Mouse (Mus musculus): ENCODE results near the gene Parva.

The Parva gene

DNA sequence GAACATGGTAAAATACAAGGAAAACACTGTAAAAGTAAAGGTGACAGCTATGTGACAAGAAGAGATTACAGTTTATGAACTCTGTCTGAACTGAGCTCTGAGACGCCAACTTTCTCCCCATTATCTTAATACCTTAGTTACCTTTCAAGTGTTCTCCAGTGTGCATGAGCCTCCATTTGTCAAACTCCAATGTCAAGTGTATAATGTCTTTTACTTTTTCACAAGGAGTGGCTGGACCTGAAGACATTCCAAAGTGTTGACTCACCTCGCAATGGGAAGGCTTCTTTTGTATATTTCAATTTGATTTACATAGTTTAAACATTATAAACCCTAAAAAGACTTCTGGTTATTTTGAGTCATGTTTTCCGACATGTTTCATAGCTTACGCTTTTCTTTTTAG lies 3.9 kb upstream of the Parva start:
- DNase-seq (ENCODE audit: low read depth, low spot score) = no peak

GRCm38 (mm10) chr7:112426811-112427210 lies 494 bp upstream of the Parva start:
- no peak for DNase-seq (ENCODE audit: low read depth, low spot score)

DNA sequence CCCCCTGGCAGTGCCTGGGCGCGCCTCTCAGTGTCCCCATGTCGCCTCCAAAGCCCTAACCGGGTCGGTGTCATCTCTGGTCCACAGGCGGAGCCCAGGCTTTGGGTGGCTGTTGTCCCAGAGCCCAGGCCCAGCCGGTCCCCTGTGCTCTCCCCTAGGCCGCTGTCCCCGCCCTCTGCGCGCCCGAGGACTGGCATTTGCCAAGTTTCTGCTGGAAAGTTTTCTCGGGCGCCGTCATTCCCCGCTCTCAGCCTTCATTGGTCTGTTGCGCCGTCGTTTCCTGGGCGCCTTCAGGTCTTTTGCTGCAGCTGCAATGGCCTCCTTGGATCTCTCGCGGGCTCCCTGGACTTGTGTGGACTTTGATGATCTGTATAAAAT lies 842 bp downstream of the Parva start:
- DNase-seq (ENCODE audit: low read depth, low spot score) = peak; percentile 81

DNA sequence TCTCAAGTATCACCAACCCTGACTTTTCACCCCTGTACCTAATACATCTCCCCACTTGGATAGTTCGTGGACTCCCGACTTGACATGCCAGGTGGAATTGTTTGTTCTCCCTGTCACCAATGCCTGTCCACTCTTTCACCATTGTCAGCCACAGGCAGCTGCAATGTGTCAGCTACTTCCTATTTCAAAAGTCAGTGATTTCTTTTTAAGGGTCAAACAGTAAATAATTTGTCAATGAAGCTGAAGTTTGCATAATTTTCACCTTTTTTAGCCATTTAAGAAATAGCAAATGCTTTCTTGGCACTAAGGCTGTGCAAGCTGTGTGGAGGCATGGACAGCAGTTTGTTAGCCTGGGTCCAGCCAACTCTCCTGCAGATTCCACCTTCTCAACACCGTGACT lies 12.5 kb downstream of the Parva start:
- no peak for DNase-seq (ENCODE audit: low read depth, low spot score)

DNA sequence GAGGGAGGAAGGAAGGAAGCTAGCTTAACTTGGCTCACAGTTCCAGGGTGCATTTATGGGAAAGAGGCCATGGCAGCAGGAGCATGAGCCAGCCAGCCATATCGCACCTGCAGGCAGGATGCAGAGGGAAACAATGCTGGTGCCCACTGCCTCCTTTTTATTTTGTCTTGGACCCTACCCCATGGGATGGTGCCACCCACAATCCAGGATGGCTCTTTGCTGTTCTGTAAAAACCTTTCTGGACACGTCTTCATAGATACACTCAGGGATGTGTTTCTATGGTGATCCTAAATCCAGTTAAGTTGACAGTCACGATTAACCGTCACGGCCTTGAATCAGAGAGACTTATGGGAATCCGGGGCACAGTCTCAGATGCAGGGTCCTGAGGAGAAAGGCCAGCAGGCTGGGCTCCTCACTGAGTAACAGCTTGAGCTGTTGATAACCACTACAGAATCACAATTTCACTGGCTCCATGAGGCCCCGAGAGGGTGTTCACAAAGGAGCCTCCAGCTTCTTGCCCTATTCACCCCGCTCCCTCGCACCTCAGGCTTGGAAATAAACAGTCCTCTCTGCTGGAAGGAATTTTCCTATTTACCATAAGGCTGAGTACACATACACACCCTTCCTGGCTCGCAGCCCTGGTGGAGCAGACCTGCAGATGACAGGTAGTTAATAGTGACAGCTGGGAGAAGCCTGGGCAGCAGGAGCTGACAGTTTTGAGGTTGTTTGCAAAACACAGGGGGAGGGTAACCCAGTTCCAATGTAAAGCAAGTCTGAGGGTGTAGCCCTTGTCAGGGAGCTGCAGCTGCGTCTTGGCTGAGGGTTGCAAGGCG lies 17.1 kb downstream of the Parva start:
- DNase-seq (ENCODE audit: low read depth, low spot score) = peak; percentile 31

- no peak for DNase-seq (ENCODE audit: low read depth, low spot score)
Observed at GRCm38 (mm10) chr7:112444985-112445367, 17.7 kb downstream of the Parva start.

DNA sequence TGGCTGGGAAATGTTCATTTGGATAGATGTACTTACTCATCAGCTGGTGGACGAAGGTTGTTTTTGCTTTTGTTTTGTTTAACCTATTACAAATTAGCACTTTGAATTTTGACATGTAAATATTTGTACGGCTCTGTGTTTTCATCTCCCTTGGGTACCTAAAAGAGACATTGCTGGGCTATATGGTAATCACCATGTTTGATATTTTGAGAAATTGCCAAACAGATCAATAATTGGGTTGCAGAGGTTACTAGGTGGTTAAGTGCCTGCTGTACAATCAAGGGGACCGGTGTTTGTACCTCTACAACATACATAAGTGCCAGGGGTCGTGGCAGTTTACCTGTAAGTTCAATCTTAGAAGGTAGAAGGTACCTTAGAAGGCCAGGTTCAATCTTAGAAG lies 19.2 kb downstream of the Parva start:
- DNase-seq (ENCODE audit: low read depth, low spot score) = no peak

GRCm38 (mm10) chr7:112449954-112450700 lies 22.8 kb downstream of the Parva start:
- no peak for DNase-seq (ENCODE audit: low read depth, low spot score)

GRCm38 (mm10) chr7:112452471-112452870 lies 25.2 kb downstream of the Parva start:
- DNase-seq (ENCODE audit: low read depth, low spot score) = no peak

DNA sequence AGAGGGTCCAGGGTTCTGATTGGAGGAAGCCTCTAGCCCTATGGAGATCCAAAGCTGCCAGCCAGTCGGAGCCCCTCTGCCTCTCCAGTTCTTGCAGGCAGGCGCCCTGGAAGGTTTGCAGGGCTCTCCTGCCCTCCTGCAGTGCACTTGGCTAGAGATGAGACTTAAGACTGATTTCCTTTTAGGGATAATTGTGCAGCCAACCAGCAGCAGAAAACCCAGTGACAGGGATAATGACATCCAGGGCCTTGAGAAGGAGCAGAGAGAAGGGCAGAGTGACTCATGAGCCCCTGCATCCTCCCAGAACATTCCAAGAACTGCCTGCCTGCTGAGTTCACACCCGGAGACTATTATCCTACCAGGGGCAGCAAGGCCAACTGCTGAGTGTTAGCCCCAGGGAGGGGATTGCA lies 26.5 kb downstream of the Parva start:
- no peak for DNase-seq (ENCODE audit: low read depth, low spot score)

- DNase-seq (ENCODE audit: low read depth, low spot score) = no peak
Observed at GRCm38 (mm10) chr7:112454380-112454779, 27.1 kb downstream of the Parva start.

DNA sequence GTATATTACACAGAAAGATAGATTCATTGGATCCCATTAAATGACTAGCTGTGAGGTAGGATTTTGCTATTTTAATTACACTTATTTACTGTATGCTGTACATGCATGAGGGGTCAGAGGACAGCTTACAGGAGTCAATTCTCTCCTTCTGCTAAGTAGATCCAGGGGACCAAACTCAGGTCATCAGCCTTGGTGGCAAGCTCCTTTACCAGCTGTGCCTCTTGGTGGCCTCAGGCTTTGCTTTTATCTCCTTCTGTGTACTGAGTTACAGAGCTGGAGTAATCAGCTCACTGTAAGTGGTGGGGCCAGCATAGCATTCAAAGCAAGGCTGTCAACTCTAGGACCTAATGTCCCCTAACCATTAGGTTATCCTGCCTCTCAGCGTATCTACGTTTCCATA lies 27.6 kb downstream of the Parva start:
- no peak for DNase-seq (ENCODE audit: low read depth, low spot score)

DNA sequence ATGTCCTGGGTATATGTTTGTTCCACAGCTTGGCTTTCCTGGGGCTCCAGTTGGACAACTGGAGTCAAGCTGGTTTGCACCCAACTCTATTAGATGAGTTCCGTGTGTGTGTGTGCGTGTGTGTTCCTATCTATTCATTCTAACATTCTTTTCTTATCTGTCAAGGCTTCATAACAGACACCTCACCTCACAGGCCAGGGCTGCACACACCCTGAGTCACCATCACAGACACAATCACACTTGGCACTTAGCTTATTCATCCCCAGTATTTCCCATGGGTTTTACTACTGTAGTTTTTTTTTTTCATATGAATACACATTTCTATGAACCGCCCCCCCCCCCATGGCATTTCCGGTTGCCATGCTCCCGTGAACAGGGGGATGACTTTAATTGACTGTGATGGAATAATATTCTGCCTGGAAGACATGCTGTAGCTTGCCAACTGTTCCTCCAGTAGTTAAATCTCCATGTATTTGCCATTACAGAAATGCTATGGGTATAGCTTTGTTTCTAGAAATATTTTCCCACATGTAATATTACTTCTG lies 28.3 kb downstream of the Parva start:
- no peak for DNase-seq (ENCODE audit: low read depth, low spot score)

- no peak for DNase-seq (ENCODE audit: low read depth, low spot score)
Observed at GRCm38 (mm10) chr7:112457373-112457772, 30.1 kb downstream of the Parva start.

- no peak for DNase-seq (ENCODE audit: low read depth, low spot score)
Observed at GRCm38 (mm10) chr7:112457920-112458319, 30.6 kb downstream of the Parva start.

GRCm38 (mm10) chr7:112458440-112458839 lies 31.1 kb downstream of the Parva start:
- peak; percentile 30 for DNase-seq (ENCODE audit: low read depth, low spot score)

GRCm38 (mm10) chr7:112463074-112463473 lies 35.8 kb downstream of the Parva start:
- peak; percentile 57 for DNase-seq (ENCODE audit: low read depth, low spot score)

DNA sequence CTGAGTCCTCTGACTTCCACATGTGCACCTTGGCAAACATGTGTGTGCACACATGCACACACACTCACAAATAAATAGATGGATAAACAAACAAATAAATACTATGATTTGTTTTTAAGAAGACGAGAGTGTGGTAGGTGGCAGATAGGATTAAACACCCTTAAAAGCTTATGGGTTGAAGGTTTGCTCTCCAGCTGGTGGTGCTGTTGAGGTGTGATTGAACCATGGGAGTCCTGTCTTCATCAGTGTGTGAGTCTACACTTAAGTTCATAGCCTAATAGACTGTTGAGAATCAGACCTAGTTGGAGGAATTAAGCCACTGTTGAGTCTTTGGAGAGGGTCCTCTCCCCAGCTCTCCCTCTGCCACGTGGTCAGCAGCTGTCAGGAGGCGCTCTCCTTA lies 38.6 kb downstream of the Parva start:
- no peak for DNase-seq (ENCODE audit: low read depth, low spot score)

DNA sequence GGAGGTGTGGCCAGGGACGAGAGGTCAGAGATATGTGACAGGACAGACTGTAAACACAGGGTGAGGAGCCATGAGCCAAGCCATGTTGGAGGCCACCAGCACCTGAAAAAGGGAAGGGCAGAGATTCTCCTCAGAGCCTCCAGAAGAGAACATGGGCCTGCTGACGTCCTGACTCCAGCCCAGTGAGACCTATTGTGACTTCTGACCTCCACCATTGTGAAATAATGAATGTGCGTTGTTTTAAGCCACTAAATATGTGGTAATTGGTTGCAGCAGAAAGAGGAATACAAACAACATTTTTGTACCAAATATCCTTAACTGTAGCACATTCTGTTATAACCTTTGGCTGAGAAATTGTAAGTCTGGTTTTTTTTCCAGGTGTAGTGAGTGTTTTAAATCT lies 39.5 kb downstream of the Parva start:
- DNase-seq (ENCODE audit: low read depth, low spot score) = no peak

GRCm38 (mm10) chr7:112467687-112468111 lies 40.4 kb downstream of the Parva start:
- peak; percentile 71 for DNase-seq (ENCODE audit: low read depth, low spot score)

GRCm38 (mm10) chr7:112469817-112470216 lies 42.5 kb downstream of the Parva start:
- DNase-seq (ENCODE audit: low read depth, low spot score) = peak; percentile 77

- no peak for DNase-seq (ENCODE audit: low read depth, low spot score)
Observed at GRCm38 (mm10) chr7:112471316-112471715, 44.0 kb downstream of the Parva start.

All from mesoderm, embryonic 11.5 days (tissue).